Mouse (Mus musculus) CH12.LX (cell line): ENCODE data around the gene Bach2. TPM values are rescaled to one million over a fixed set of nuclear protein-coding genes. Genes with fewer than 3 reads are reported as not detected.

ENCODE experiments used
- DNase-seq: peaks from one replicate; pipeline ENCODE4 v3.0.0-alpha.2; 2013; ENCODE audit errors: extremely low read depth
- H3K27ac ChIP-seq: 2 replicates; pipeline ENCODE4 v1.5.1; 2012; ENCODE audit warnings: low read depth, mild to moderate bottlenecking, control low read depth, moderate library complexity; ENCODE audit not compliant: insufficient read depth
- H3K27me3 ChIP-seq: replicated peaks from 2 replicates; pipeline ENCODE3; 2012; ENCODE audit warnings: inconsistent platforms
- H3K36me3 ChIP-seq, 2 experiments: replicated peaks in 1 of 2; 2 replicates each; pipeline versions ENCODE3 to v1.6.1; 2012; ENCODE audit warnings: inconsistent platforms in 1 of 2, low read length in 1 of 2, mild to moderate bottlenecking in 1 of 2, mixed read lengths in 1 of 2, moderate library complexity in 1 of 2; ENCODE audit not compliant: control insufficient read depth in 1 of 2, insufficient read depth in 1 of 2
- H3K4me1 ChIP-seq, 2 experiments: 2 replicates each; pipeline ENCODE4 v1.6.1; 2012; ENCODE audit warnings: inconsistent platforms in 1 of 2, moderate library complexity in 1 of 2; ENCODE audit not compliant: insufficient read depth in 2 of 2, control insufficient read depth in 1 of 2
- H3K4me2 ChIP-seq: 2 replicates; pipeline ENCODE4 v1.6.1; 2012; ENCODE audit warnings: low read depth, mild to moderate bottlenecking, control low read depth; ENCODE audit not compliant: poor library complexity, insufficient read depth, severe bottlenecking
- H3K4me3 ChIP-seq, 3 experiments: fragments of 150-350 bp in 1 of 3; sonication (generic) in 1 of 3; replicated peaks in 1 of 3; 2 replicates each; pipeline versions ENCODE3 to v1.5.1; 2011 to 2012; ENCODE audit warnings: low read depth in 2 of 3, low read length in 2 of 3, mild to moderate bottlenecking in 2 of 3, moderate library complexity in 2 of 3, control low read depth in 1 of 3, improper control_type of control experiment in 1 of 3, inconsistent platforms in 1 of 3, mixed read lengths in 1 of 3; ENCODE audit not compliant: poor library complexity in 1 of 3
- H3K79me2 ChIP-seq: replicated peaks from 2 replicates; pipeline ENCODE4 v1.6.1; 2012; ENCODE audit warnings: mild to moderate bottlenecking, moderate library complexity; ENCODE audit not compliant: control insufficient read depth, poor library complexity, insufficient read depth, severe bottlenecking; ENCODE audit errors: extremely low read depth
- H3K9ac ChIP-seq: 2 replicates; pipeline ENCODE4 v1.6.1; 2012; ENCODE audit warnings: low read depth, mild to moderate bottlenecking, control low read depth, moderate library complexity; ENCODE audit not compliant: insufficient read depth
- H3K9me3 ChIP-seq: replicated peaks from 2 replicates; pipeline ENCODE3; 2012; ENCODE audit warnings: low read length, inconsistent platforms, mixed read lengths
- BHLHE40 ChIP-seq: IDR thresholded peaks from 2 replicates; pipeline ENCODE4 v1.6.1; 2011; ENCODE audit warnings: mild to moderate bottlenecking, low read depth, low read length, improper control_type of control experiment
- CHD1 ChIP-seq: IDR thresholded peaks from 2 replicates; pipeline ENCODE4 v1.6.1; 2012; ENCODE audit warnings: low read depth, low read length, improper control_type of control experiment, inconsistent platforms
- CHD2 ChIP-seq: IDR thresholded peaks from 2 replicates; pipeline ENCODE4 v1.6.1; 2011; ENCODE audit warnings: low read length, improper control_type of control experiment
- E2F4 ChIP-seq: IDR thresholded peaks from 2 replicates; pipeline ENCODE4 v1.6.1; 2011; ENCODE audit warnings: low read depth, low read length, improper control_type of control experiment; ENCODE audit not compliant: insufficient replicate concordance
- EP300 ChIP-seq: IDR thresholded peaks from 2 replicates; pipeline ENCODE4 v1.6.1; 2011; ENCODE audit warnings: low read length, improper control_type of control experiment
- ETS1 ChIP-seq: conservative IDR thresholded peaks from 2 replicates; pipeline ENCODE4 v1.6.1; 2012; ENCODE audit warnings: low read depth, mild to moderate bottlenecking, inconsistent platforms, low read length, improper control_type of control experiment, moderate library complexity
- GABPA ChIP-seq: IDR thresholded peaks from 2 replicates; pipeline ENCODE4 v1.6.1; 2012; ENCODE audit warnings: low read depth, low read length, improper control_type of control experiment, inconsistent platforms; ENCODE audit not compliant: insufficient replicate concordance
- IRF4 ChIP-seq: IDR thresholded peaks from 2 replicates; pipeline ENCODE4 v1.6.1; 2014; ENCODE audit warnings: low read depth, mild to moderate bottlenecking, inconsistent platforms, low read length, improper control_type of control experiment
- JUN ChIP-seq: IDR thresholded peaks from 2 replicates; pipeline ENCODE4 v1.6.1; 2011; ENCODE audit warnings: low read depth, mild to moderate bottlenecking, low read length, improper control_type of control experiment, moderate library complexity; ENCODE audit not compliant: insufficient read depth
- JUND ChIP-seq: conservative IDR thresholded peaks from 2 replicates; pipeline ENCODE4 v1.6.1; 2011; ENCODE audit warnings: low read depth, low read length, improper control_type of control experiment
- MAX ChIP-seq: IDR thresholded peaks from 2 replicates; pipeline ENCODE4 v1.6.1; 2011; ENCODE audit warnings: low read length, improper control_type of control experiment
- MAZ ChIP-seq: IDR thresholded peaks from 2 replicates; pipeline ENCODE4 v1.6.1; 2012; ENCODE audit warnings: low read depth, mild to moderate bottlenecking, inconsistent platforms, low read length, improper control_type of control experiment, moderate library complexity
- MEF2A ChIP-seq: IDR thresholded peaks from 2 replicates; pipeline ENCODE4 v1.6.1; 2014; ENCODE audit warnings: low read depth, mild to moderate bottlenecking, inconsistent platforms, low read length, improper control_type of control experiment, borderline replicate concordance
- MXI1 ChIP-seq: IDR thresholded peaks from 2 replicates; pipeline ENCODE4 v1.6.1; 2011; ENCODE audit warnings: mild to moderate bottlenecking, low read depth, low read length, improper control_type of control experiment
- MYC ChIP-seq: IDR thresholded peaks from 2 replicates; pipeline ENCODE4 v1.6.1; 2011; ENCODE audit warnings: low read depth, mild to moderate bottlenecking, improper control_type of control experiment, low read length
- NRF1 ChIP-seq: IDR thresholded peaks from 2 replicates; pipeline ENCODE4 v1.6.1; 2014; ENCODE audit warnings: low read depth, mild to moderate bottlenecking, inconsistent platforms, low read length, improper control_type of control experiment, moderate library complexity
- PAX5 ChIP-seq: IDR thresholded peaks from 2 replicates; pipeline ENCODE4 v1.6.1; 2012; ENCODE audit warnings: low read length, inconsistent platforms, mixed read lengths
- POLR2A ChIP-seq: IDR thresholded peaks from 2 replicates; pipeline ENCODE4 v1.6.1; 2011; ENCODE audit warnings: low read depth, mild to moderate bottlenecking, improper control_type of control experiment, low read length
- SIN3A ChIP-seq: IDR thresholded peaks from 2 replicates; pipeline ENCODE4 v1.6.1; 2012; ENCODE audit warnings: low read length, improper control_type of control experiment, inconsistent platforms
- SMC3 ChIP-seq: IDR thresholded peaks from 2 replicates; pipeline ENCODE4 v1.6.1; 2011; ENCODE audit warnings: low read depth, low read length, improper control_type of control experiment
- TBP ChIP-seq: conservative IDR thresholded peaks from 2 replicates; pipeline ENCODE4 v1.6.1; 2011; ENCODE audit warnings: low read depth, low read length, improper control_type of control experiment
- TCF12 ChIP-seq: IDR thresholded peaks from 2 replicates; pipeline ENCODE4 v1.6.1; 2014; ENCODE audit warnings: low read depth, mild to moderate bottlenecking, inconsistent platforms, low read length, improper control_type of control experiment
- UBTF ChIP-seq: IDR thresholded peaks from 2 replicates; pipeline ENCODE4 v1.6.1; 2012; ENCODE audit warnings: low read depth, mild to moderate bottlenecking, inconsistent platforms, low read length, improper control_type of control experiment, moderate library complexity
- USF1 ChIP-seq: IDR thresholded peaks from 2 replicates; pipeline ENCODE4 v1.6.1; 2014; ENCODE audit warnings: low read depth, mild to moderate bottlenecking, inconsistent platforms, low read length, improper control_type of control experiment
- USF2 ChIP-seq: conservative IDR thresholded peaks from 2 replicates; pipeline ENCODE4 v1.6.1; 2011; ENCODE audit warnings: low read depth, low read length, improper control_type of control experiment
- ZNF384 ChIP-seq: IDR thresholded peaks from 2 replicates; pipeline ENCODE4 v1.6.1; 2012; ENCODE audit warnings: low read depth, low read length, improper control_type of control experiment, inconsistent platforms
- dilution Hi-C: fragments of 300-500 bp; cut with MboI; formaldehyde crosslinking; loops from 2 replicates; pipeline ENCODE4 v1.14.3; 2020; ENCODE audit warnings: low sequenced_read_pairs; ENCODE audit not compliant: extremely low pct_unique_long_range_greater_than_20kb, extremely low pct_ligation_motif_present
- in situ Hi-C: fragments of 300-500 bp; cut with MboI; formaldehyde crosslinking; loops from 3 replicates; pipeline ENCODE4 v1.14.3; 2019; ENCODE audit warnings: low sequenced_read_pairs, low pct_ligation_motif_present, low pct_unique_long_range_greater_than_20kb, mixed read lengths
- polyA plus RNA-seq: library from polyadenylated mRNA; unstranded; fragments of >175 nt; gene quantifications from 2 replicates; pipeline ENCODE4 v1.2.1, GENCODE M21; 2012; ENCODE audit warnings: low read depth; ENCODE audit not compliant: insufficient read length
- total RNA-seq, 2 experiments: library from RNA; depleted of rRNA; stranded (reverse); fragments of 300-350 nt in 1 of 2; fragments of >200 nt in 1 of 2; gene quantifications; 2 replicates each; pipeline ENCODE4 v1.2.3; 2012 to 2014

Gene Bach2
- total and polyA plus RNA-seq, 3 experiments, result 0.11 TPM; not detected in 2

DNA sequence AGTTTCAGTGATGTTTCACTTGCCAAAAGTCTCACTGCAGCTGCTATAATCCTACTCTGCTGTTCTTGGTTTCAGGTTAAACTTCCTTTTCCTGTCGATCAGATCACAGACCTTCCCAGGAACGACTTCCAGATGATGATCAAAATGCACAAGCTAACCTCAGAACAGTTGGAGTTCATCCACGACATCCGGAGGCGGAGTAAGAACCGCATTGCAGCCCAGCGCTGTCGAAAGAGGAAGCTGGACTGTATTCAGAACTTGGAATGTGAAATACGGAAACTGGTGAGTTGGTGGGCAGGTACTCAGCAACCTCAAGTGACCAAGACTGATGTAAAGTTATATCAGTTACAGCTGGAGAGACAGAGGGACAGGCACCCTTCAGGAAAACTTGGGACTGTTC lies 336.6 kb downstream of the Bach2 start:
- Histone ChIP-seq H3K27me3 (no peaks in the 10 kb centered on the region), H3K4me2 (no peak overlapping the region), H3K9me3 (no peaks in the 10 kb centered on the region), H3K4me3 (no peak overlapping the region)
- dilution Hi-C loops, result no loop called here
- TF ChIP-seq ZNF384, result no peak
- no peak for TF ChIP-seq TBP
- TF ChIP-seq USF1, result no peak
- TF ChIP-seq PAX5, result no peak
- TF ChIP-seq NRF1, result no peak
- TF ChIP-seq GABPA, result no peak
- no peak for TF ChIP-seq SMC3
- no peak for TF ChIP-seq UBTF
- no peak for TF ChIP-seq MAZ
- no peak for TF ChIP-seq TCF12
- no peak for TF ChIP-seq CHD2
- no peak for TF ChIP-seq E2F4
- no peak for TF ChIP-seq BHLHE40
- no peak for TF ChIP-seq JUND
- TF ChIP-seq SIN3A, result no peak
- no peak for TF ChIP-seq POLR2A
- no peak for TF ChIP-seq USF2
- no peak for TF ChIP-seq MYC
- no peak for TF ChIP-seq EP300
- TF ChIP-seq, all 38 proteins: peak for 0
- Histone ChIP-seq H3K9ac (no peak overlapping the region), H3K4me1 (peaks cover 4 to 8% of the 10 kb centered on the region in 2 experiments; a peak in 2 of 4 replicates), H3K27ac (no peak overlapping the region), H3K79me2 (no peaks in the 10 kb centered on the region), H3K36me3 (no peaks in the 10 kb centered on the region)
- in situ Hi-C loops, result no loop called here
- no peak for DNase-seq

DNA sequence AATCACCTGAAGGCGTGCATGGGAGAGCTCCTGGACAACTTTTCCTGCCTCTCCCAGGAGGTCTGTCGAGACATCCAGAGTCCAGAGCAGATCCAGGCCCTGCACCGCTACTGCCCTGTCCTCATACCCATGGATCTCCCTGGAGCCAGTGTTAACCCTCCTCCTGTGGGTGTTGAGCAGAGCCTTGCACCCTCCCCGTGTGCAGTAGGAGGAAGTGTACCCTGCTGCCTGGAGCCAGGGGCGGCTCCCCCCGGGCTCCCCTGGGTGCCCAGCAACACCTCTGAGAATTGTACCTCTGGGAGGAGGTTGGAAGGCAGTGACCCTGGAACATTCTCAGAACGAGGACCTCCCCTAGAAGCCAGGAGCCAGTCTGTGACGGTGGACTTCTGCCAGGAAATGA lies 341.2 kb downstream of the Bach2 start:
- H3K27me3 ChIP-seq, result no peaks in the 10 kb centered on the region
- H3K36me3 ChIP-seq, result no peaks in the 10 kb centered on the region
- peaks cover 6% of the 10 kb centered on the region in 2 experiments; a peak in 2 of 4 replicates for H3K4me1 ChIP-seq
- TF ChIP-seq USF1, result no peak
- TF ChIP-seq ZNF384, result no peak
- no peak for TF ChIP-seq MAX
- TF ChIP-seq CHD2, result no peak
- TF ChIP-seq MXI1, result no peak
- TF ChIP-seq JUN, result no peak
- no peak for TF ChIP-seq MAZ
- no peak for TF ChIP-seq E2F4
- no peak for TF ChIP-seq IRF4
- no peak for TF ChIP-seq TBP
- no peak for TF ChIP-seq SMC3
- TF ChIP-seq NRF1, result no peak
- TF ChIP-seq CHD1, result no peak
- no peak for TF ChIP-seq ETS1
- no peak for TF ChIP-seq MEF2A
- TF ChIP-seq UBTF, result no peak
- no peak overlapping the region for H3K4me2 ChIP-seq
- in situ Hi-C loops (loop anchor here (10.0 kb wide), 1 partner anchor 535 kb away; no protein-coding TSS in a partner anchor), dilution Hi-C loops (no loop called here)
- no peak overlapping the region for H3K27ac ChIP-seq
- H3K79me2 ChIP-seq, result no peaks in the 10 kb centered on the region
- no peak overlapping the region for H3K9ac ChIP-seq
- H3K4me3 ChIP-seq, result no peak overlapping the region
- no peak for DNase-seq
- H3K9me3 ChIP-seq, result no peaks in the 10 kb centered on the region
